Mouse (Mus musculus) olfactory bulb, adult 2 months (tissue): ENCODE data around the gene Tmsb15l.

Source experiments
- CTCF ChIP-seq: fragments of 200-500 bp; IDR thresholded peaks from 2 replicates; pipeline ENCODE4 v1.5.1; 2012; ENCODE audit warnings: low read depth, mild to moderate bottlenecking, low read length, moderate library complexity; ENCODE audit not compliant: insufficient read depth
- POLR2A ChIP-seq: fragments of 200-500 bp; IDR thresholded peaks from 2 replicates; pipeline ENCODE4 v1.6.1; 2012; ENCODE audit warnings: mild to moderate bottlenecking, low read depth, low read length, moderate library complexity; ENCODE audit not compliant: insufficient read depth

DNA sequence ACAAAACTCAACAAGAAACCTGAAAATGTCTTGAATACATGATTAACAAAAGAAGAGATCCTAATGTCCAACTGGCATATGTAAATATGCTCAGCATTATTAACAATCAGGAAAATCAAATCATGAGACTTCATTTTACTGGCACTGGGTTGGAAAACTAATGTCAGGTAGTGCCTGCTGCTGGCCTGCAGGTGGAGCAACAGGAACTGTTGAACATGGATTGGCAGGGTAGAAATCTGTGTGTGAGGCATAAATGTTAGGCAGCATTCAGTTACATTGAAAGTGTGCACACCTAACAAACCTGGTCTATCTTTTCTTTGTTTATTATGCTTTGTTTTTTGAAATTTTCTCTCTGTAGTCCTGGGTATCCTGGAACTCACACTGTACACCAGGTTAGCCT, 1.9 kb upstream of the Tmsb15l start:
- TF ChIP-seq POLR2A (no peak), CTCF (no peak)
